Mouse (Mus musculus): ENCODE results near the gene Ankrd12. TPM values are rescaled to one million over a fixed set of nuclear protein-coding genes. Genes with fewer than 3 reads are reported as not detected.

The Ankrd12 gene
- total and polyA plus RNA-seq, 2 experiments from 2014 or later: 63.4 to 229 TPM

DNA sequence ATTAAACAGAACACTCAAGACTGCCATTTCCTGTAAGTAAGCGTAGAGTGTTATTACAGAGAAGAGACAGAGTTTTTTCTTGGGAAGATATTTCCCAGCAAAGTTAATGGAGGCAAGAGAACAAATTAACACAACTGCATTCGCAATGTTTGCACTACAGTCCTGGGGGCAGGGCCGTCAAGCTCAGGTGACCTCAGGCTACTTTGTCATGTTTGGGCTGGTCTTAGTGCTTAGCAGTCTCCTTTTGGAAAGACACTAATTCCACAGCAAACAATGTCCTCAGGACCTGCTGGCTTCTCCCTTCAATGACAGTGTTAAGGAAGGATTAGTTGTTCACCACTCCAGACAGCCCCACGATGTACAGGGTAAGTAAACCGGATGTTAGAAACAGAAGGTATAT, 35.9 kb downstream of the Ankrd12 start:
- no peaks in the 10 kb centered on the region for H3K27me3 ChIP-seq (ENCODE audit: insufficient read depth, low read length)
- 92% methylated on average over 5 of the region's 5 CpGs for WGBS
- no peak overlapping the region for H3K4me3 ChIP-seq (ENCODE audit: low read depth, low read length)
- no peak overlapping the region for H3K4me2 ChIP-seq (ENCODE audit: low read depth, low read length, poor library complexity, severe bottlenecking)
- no peaks in the 10 kb centered on the region for H3K9me3 ChIP-seq (ENCODE audit: low read length)
- no peak for ATAC-seq (ENCODE audit: low FRiP score)
- TF ChIP-seq CTCF (IDR thresholded peaks at IDR 0.05): no peak
- no peaks in the 10 kb centered on the region for H3K4me1 ChIP-seq (ENCODE audit: insufficient read depth, low read length)
- no peak overlapping the region for H3K27ac ChIP-seq (ENCODE audit: low read depth, low read length)
- no peak overlapping the region for H3K9ac ChIP-seq (replicated peaks; ENCODE audit: low read length, poor library complexity, severe bottlenecking)
- no peak for DNase-seq (ENCODE audit: low spot score)
- H3K36me3 ChIP-seq (ENCODE audit: insufficient read depth, low read length): peaks cover 11% of the 10 kb centered on the region; the same call in 1 of the 2 replicates

DNA sequence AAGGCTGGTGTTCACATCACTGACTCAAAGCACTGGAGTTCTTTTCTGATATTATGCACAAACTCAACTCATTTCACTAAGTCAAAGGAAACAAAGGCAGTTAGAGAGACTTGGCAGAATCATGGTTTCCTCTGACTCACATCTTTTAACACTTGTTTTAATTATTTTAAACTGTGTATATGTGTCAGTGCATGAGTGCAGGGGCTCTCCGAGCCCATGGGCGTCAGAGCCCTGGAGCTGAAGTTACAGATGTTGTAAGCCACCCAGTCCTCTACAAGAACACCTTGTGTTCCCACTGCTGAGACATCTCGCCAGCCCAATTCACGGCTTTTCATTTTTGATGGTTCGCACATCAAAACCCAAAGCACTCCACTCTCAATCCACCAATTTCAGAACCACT, 43.6 kb downstream of the Ankrd12 start:
- no peak overlapping the region for H3K4me2 ChIP-seq (ENCODE audit: low read depth, low read length, poor library complexity, severe bottlenecking)

DNA sequence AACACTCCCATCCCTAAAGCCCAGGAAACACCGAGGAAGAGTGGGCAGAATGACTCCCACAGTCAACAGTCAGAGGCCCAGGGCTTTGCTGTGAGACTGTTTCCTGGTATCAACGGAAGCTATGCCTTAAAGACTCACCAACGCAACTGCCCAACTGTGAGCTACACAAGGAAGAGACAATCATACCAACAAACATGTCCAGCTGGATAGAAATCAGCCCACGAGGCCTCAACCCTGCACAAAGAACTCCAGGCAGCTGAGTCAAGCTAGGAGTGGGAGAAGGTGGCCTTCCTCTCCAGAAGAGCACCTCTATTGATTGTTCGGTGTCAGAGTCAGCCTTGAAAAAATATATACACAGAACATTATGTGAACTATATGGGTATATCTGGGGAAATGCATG, 44.9 kb downstream of the Ankrd12 start:
- ATAC-seq (ENCODE audit: low FRiP score) (no peak), DNase-seq (ENCODE audit: low spot score) (no peak)
- Histone ChIP-seq H3K4me2 (ENCODE audit: low read depth, low read length, poor library complexity, severe bottlenecking) (no peak overlapping the region), H3K4me3 (ENCODE audit: low read depth, low read length) (no peak overlapping the region), H3K27me3 (ENCODE audit: insufficient read depth, low read length) (no peaks in the 10 kb centered on the region), H3K27ac (ENCODE audit: low read depth, low read length) (no peak overlapping the region), H3K9me3 (ENCODE audit: low read length) (no peaks in the 10 kb centered on the region), H3K36me3 (ENCODE audit: insufficient read depth, low read length) (peaks cover 12% of the 10 kb centered on the region), H3K4me1 (ENCODE audit: insufficient read depth, low read length) (no peaks in the 10 kb centered on the region), H3K9ac (replicated peaks; ENCODE audit: low read length, poor library complexity, severe bottlenecking) (no peak overlapping the region)
- no peak for TF ChIP-seq CTCF (IDR thresholded peaks at IDR 0.05)
- 90% methylated on average over 5 of the region's 5 CpGs for WGBS

More for the DNA sequence above, 43.6 kb downstream of the Ankrd12 start:
- 90% methylated on average over 5 of the region's 5 CpGs for WGBS
- DNase-seq (ENCODE audit: low spot score): no peak
- TF ChIP-seq CTCF (IDR thresholded peaks at IDR 0.05): no peak
- Histone ChIP-seq H3K27me3 (ENCODE audit: insufficient read depth, low read length) (no peaks in the 10 kb centered on the region), H3K36me3 (ENCODE audit: insufficient read depth, low read length) (peaks cover 10% of the 10 kb centered on the region), H3K4me1 (ENCODE audit: insufficient read depth, low read length) (no peaks in the 10 kb centered on the region), H3K27ac (ENCODE audit: low read depth, low read length) (no peak overlapping the region), H3K9me3 (ENCODE audit: low read length) (no peaks in the 10 kb centered on the region), H3K4me3 (ENCODE audit: low read depth, low read length) (no peak overlapping the region), H3K9ac (replicated peaks; ENCODE audit: low read length, poor library complexity, severe bottlenecking) (no peak overlapping the region)
- no peak for ATAC-seq (ENCODE audit: low FRiP score)

DNA sequence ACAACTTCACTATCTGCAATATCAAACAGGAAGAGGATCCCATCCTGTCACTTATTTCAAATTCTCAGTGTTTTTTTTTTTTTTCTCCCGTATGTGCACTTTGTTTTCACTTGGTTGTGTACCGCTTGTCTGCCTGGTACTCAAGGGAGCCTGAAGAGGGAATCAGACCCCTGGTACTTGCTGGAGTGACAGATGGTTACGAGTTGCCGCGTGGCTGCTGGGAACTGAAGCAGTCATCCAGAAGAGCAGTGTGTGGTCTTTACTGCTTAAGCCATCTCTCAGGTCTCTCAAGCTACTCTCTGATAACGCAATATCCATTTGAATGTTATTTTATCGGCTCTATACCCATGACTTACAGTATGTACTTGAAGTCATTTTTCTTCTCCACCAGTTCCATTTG, 52.7 kb downstream of the Ankrd12 start:
- H3K4me2 ChIP-seq (ENCODE audit: low read depth, low read length, poor library complexity, severe bottlenecking): no peak overlapping the region
- TF ChIP-seq CTCF (IDR thresholded peaks at IDR 0.05): no peak
- DNase-seq (ENCODE audit: low spot score) (peak; percentile 32), ATAC-seq (ENCODE audit: low FRiP score) (no peak)
- H3K36me3 ChIP-seq (ENCODE audit: insufficient read depth, low read length): peaks cover 13% of the 10 kb centered on the region
- H3K4me1 ChIP-seq (ENCODE audit: insufficient read depth, low read length): no peaks in the 10 kb centered on the region
- H3K4me3 ChIP-seq (ENCODE audit: low read depth, low read length): no peak overlapping the region
- no peaks in the 10 kb centered on the region for H3K27me3 ChIP-seq (ENCODE audit: insufficient read depth, low read length)
- no peak overlapping the region for H3K9ac ChIP-seq (replicated peaks; ENCODE audit: low read length, poor library complexity, severe bottlenecking)
- WGBS: 95% methylated on average over 7 of the region's 7 CpGs
- no peaks in the 10 kb centered on the region for H3K9me3 ChIP-seq (ENCODE audit: low read length)
- no peak overlapping the region for H3K27ac ChIP-seq (ENCODE audit: low read depth, low read length)

DNA sequence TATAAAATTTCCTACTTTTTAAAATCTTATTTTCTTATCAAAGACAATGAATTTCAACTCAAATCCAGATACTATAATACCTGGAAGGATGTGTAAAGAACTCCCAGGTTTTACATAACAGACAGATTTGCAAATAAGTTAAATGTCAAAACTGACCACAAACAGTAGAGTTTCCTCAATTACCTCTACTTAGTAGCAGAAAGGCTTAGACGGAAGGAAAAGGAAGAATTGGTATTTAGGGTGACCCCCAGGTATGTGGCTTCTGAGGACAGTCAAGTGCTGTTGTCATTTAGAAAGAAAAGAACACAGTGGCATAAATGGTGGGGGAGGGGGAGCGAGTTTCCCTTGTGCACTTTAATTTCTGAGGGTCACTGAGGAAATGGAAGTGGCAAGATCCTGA, 65.1 kb downstream of the Ankrd12 start:
- no peaks in the 10 kb centered on the region for H3K9me3 ChIP-seq (ENCODE audit: low read length)

DNA sequence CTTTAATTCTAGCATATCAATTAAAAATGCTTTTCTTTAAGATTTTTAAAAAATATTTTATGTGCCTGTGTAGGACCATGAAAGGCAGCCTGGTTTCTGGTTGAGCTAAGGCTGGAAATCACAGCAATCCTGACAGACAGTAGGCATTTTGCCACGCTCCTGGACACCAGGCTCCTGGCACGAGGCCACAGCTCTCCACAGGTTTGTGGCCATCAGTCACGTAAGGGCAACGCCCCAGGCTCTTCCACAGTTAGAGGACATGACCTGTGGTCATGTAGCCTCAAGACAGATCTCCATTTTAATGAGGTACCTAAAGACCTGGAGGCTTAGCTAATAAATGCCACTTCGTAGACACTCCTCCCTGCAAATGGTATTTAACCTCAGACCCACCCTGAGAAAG, 69.0 kb downstream of the Ankrd12 start:
- DNase-seq (ENCODE audit: low spot score) (peak; percentile 8), ATAC-seq (ENCODE audit: low FRiP score) (no peak)
- 77% methylated on average over 5 of the region's 5 CpGs for whole genome bisulfite sequencing
- Histone ChIP-seq H3K4me1 (ENCODE audit: insufficient read depth, low read length) (no peaks in the 10 kb centered on the region), H3K36me3 (ENCODE audit: insufficient read depth, low read length) (peaks cover 8% of the 10 kb centered on the region; the same call in 1 of the 2 replicates), H3K9ac (replicated peaks; ENCODE audit: low read length, poor library complexity, severe bottlenecking) (no peak overlapping the region), H3K9me3 (ENCODE audit: low read length) (no peaks in the 10 kb centered on the region), H3K27me3 (ENCODE audit: insufficient read depth, low read length) (no peaks in the 10 kb centered on the region), H3K4me3 (ENCODE audit: low read depth, low read length) (no peak overlapping the region), H3K27ac (ENCODE audit: low read depth, low read length) (no peak overlapping the region), H3K4me2 (ENCODE audit: low read depth, low read length, poor library complexity, severe bottlenecking) (no peak overlapping the region)
- TF ChIP-seq CTCF (IDR thresholded peaks at IDR 0.05): no peak

More for the DNA sequence above, 65.1 kb downstream of the Ankrd12 start:
- no peak for TF ChIP-seq CTCF (IDR thresholded peaks at IDR 0.05)
- Histone ChIP-seq H3K9ac (replicated peaks; ENCODE audit: low read length, poor library complexity, severe bottlenecking) (no peak overlapping the region), H3K4me1 (ENCODE audit: insufficient read depth, low read length) (no peaks in the 10 kb centered on the region), H3K27ac (ENCODE audit: low read depth, low read length) (no peak overlapping the region), H3K36me3 (ENCODE audit: insufficient read depth, low read length) (peaks cover 8% of the 10 kb centered on the region; the same call in 1 of the 2 replicates), H3K27me3 (ENCODE audit: insufficient read depth, low read length) (no peaks in the 10 kb centered on the region), H3K4me2 (ENCODE audit: low read depth, low read length, poor library complexity, severe bottlenecking) (no peak overlapping the region), H3K4me3 (ENCODE audit: low read depth, low read length) (no peak overlapping the region)
- WGBS: 86% methylated on average over 2 of the region's 2 CpGs
- DNase-seq (ENCODE audit: low spot score) (no peak), ATAC-seq (ENCODE audit: low FRiP score) (no peak)

All from midbrain, postnatal 0 days (tissue).